In genomic region chr19:10388615-10389313, GRCm38 (mm10) we compare ENCODE assay signal across 8 mouse cellular contexts. TPM values are rescaled to one million over a fixed set of nuclear protein-coding genes. Genes with fewer than 3 reads are reported as not detected.
DNase-seq lines count a peak whose midpoint lies in the region; ATAC-seq lines count a peak whose summit lies in the region.

Syt7 (plus strand) TSS chr19:10389090.

- WGBS in embryonic facial prominence, embryonic 11.5 days: under 1% methylated on average over 36 of the region's 78 CpGs
- WGBS in midbrain, embryonic 11.5 days: under 1% methylated on average over 68 of the region's 78 CpGs

- ATAC-seq in embryonic facial prominence, embryonic 11.5 days (replicated peaks; ENCODE audit: insufficient number of reproducible peaks, low FRiP score, low TSS enrichment, low read depth): peak; percentile 75
- peak; percentile 90 for ATAC-seq in midbrain, embryonic 11.5 days (ENCODE audit: low FRiP score)

- H3K4me1 ChIP-seq in embryonic facial prominence, embryonic 11.5 days (ENCODE audit: control insufficient read depth, insufficient read depth, low read length): no peaks in the 10 kb centered on the region; the same call in 1 of the 2 replicates
- peaks cover 15% of the 10 kb centered on the region for H3K4me1 ChIP-seq in midbrain, embryonic 11.5 days (ENCODE audit: control insufficient read depth, insufficient read depth, low read length)

- no peaks in the 10 kb centered on the region for H3K9me3 ChIP-seq in embryonic facial prominence, embryonic 11.5 days (replicated peaks; ENCODE audit: control insufficient read depth, low read length)
- H3K9me3 ChIP-seq in midbrain, embryonic 11.5 days (ENCODE audit: control insufficient read depth, low read length): no peaks in the 10 kb centered on the region

- H3K4me2 ChIP-seq in embryonic facial prominence, embryonic 11.5 days (ENCODE audit: low read depth, low read length): peak within 1 kb of the TSS; percentile 95
- H3K4me2 ChIP-seq in midbrain, embryonic 11.5 days: peak within 1 kb of the TSS; percentile 78

- H3K4me3 ChIP-seq in embryonic facial prominence, embryonic 11.5 days (ENCODE audit: low read depth, low read length): peak within 1 kb of the TSS; percentile 62
- H3K4me3 ChIP-seq in midbrain, embryonic 11.5 days (ENCODE audit: low read depth, low read length): peak within 1 kb of the TSS; percentile 75

- H3K36me3 ChIP-seq in embryonic facial prominence, embryonic 11.5 days (replicated peaks; ENCODE audit: control insufficient read depth, insufficient read depth, low read depth, low read length): no peaks in the 10 kb centered on the region
- H3K36me3 ChIP-seq in midbrain, embryonic 11.5 days (ENCODE audit: control insufficient read depth, insufficient read depth, low read length): no peaks in the 10 kb centered on the region

- peaks cover 27% of the 10 kb centered on the region for H3K27me3 ChIP-seq in embryonic facial prominence, embryonic 11.5 days (ENCODE audit: control insufficient read depth, insufficient read depth, low read length)
- peaks cover 9% of the 10 kb centered on the region for H3K27me3 ChIP-seq in midbrain, embryonic 11.5 days (ENCODE audit: control insufficient read depth, insufficient read depth, low read length)

- DNase-seq in adrenal gland, postnatal 4 days (ENCODE audit: low spot score in 2 of 2): peak; percentile 81 to 90
- peak; percentile 95 for DNase-seq in embryonic facial prominence, embryonic 11.5 days (ENCODE audit: low spot score)
- peak; percentile 99 for DNase-seq in heart, adult 11 months
- DNase-seq in kidney, adult 11 months: peak; percentile 86
- peak; percentile 95 for DNase-seq in left cerebral cortex, postnatal 4 days
- peak; percentile 100 for DNase-seq in midbrain, embryonic 11.5 days (ENCODE audit: low spot score, missing footprints)
- DNase-seq in right cerebral cortex, postnatal 4 days: peak; percentile 87
- DNase-seq in yolk sac, embryonic 10.5 days (ENCODE audit: low spot score): peak; percentile 90

- H3K27ac ChIP-seq in embryonic facial prominence, embryonic 11.5 days (replicated peaks; ENCODE audit: low read depth, low read length): no peak within 1 kb of the TSS
- peak within 1 kb of the TSS; percentile 9; the same call in 1 of the 2 replicates for H3K27ac ChIP-seq in midbrain, embryonic 11.5 days (ENCODE audit: low read depth, low read length)

- intact Hi-C loops in left cerebral cortex, postnatal 4 days (cut with DNase I): no loop called here

- peak within 1 kb of the TSS; percentile 64 for H3K9ac ChIP-seq in embryonic facial prominence, embryonic 11.5 days (replicated peaks; ENCODE audit: low read length)
- peak within 1 kb of the TSS; percentile 77 for H3K9ac ChIP-seq in midbrain, embryonic 11.5 days (ENCODE audit: low read length)

RNA-seq across cellular contexts. Expression of gene Syt7, which starts in this region (rescaled TPM):
- 10 to 100 TPM; 46.1 to 47.4 TPM for total RNA-seq in adrenal gland, postnatal 4 days (2021)
- 2.2 and 2.7 TPM in 2 replicates for polyA plus RNA-seq in embryonic facial prominence, embryonic 11.5 days (2014; fragmentation: Nextera tagmentation; extraction: Ambion mirVana)
- 100 to 1,000 TPM; 209 to 213 TPM for total RNA-seq in left cerebral cortex, postnatal 4 days (2021)
- 3.0 and 3.9 TPM in 2 replicates for polyA plus RNA-seq in midbrain, embryonic 11.5 days (2014; fragmentation: Nextera tagmentation; extraction: Ambion mirVana)

Comparison
In these comparisons a context has a peak if more than half of its experiments do, and no peak if none do; other contexts are left out.
1. RNA of gene Syt7 (total RNA-seq): 209 to 213 TPM in left cerebral cortex, postnatal 4 days; 46.1 to 47.4 TPM in adrenal gland, postnatal 4 days; every median in the first group is over 4 times any median in the second.
2. Peak in every context shown above with its lines, with median percentiles within 50 percentile points of each other: DNase-seq.